Mouse (Mus musculus): ENCODE data around the gene Ptprn. TPM values are rescaled to one million over a fixed set of nuclear protein-coding genes. Genes with fewer than 3 reads are reported as not detected.
A peak's percentile ranks its signal among the peaks of the same experiment; 100 is the strongest.
"Not testable (repeated sequence)": the region's sequence is repeated elsewhere in the genome, so short reads cannot be mapped to it uniquely, and the experiment has no call there.

The Ptprn gene
- polyA plus RNA-seq, 1 experiment from 2014 or later: 0.45 TPM

- no peaks in the 10 kb centered on the region for H3K27me3 ChIP-seq
- H3K4me2 ChIP-seq: peak overlapping the region; percentile 28
- peaks cover 32% of the 10 kb centered on the region for H3K4me1 ChIP-seq (replicated peaks)
- H3K36me3 ChIP-seq: peaks cover 3% of the 10 kb centered on the region; the same call in 1 of the 2 replicates
- ATAC-seq (replicated peaks; ENCODE audit: insufficient number of reproducible peaks, insufficient read depth, low FRiP score, low read depth): no peak; the same call in 1 of the 2 replicates
- H3K9ac ChIP-seq: no peak overlapping the region
- H3K9me3 ChIP-seq (replicated peaks): no peaks in the 10 kb centered on the region
- H3K4me3 ChIP-seq: no peak overlapping the region
- WGBS: 1% methylated on average over 8 of the region's 8 CpGs
- H3K27ac ChIP-seq: 0 out of 2 replicates have a peak overlapping the region, but pooled peaks have one; percentile 5
Measured at GRCm38 (mm10) chr1:75234606-75235005, 29.7 kb downstream of the Ptprn start.

GRCm38 (mm10) chr1:75232489-75232888 is 31.8 kb downstream of the Ptprn start:
- H3K4me3 ChIP-seq; H3K27me3 ChIP-seq; H3K9ac ChIP-seq; H3K9me3 ChIP-seq (replicated peaks); ATAC-seq (replicated peaks; ENCODE audit: insufficient number of reproducible peaks, insufficient read depth, low FRiP score, low read depth); H3K36me3 ChIP-seq; H3K4me2 ChIP-seq; H3K27ac ChIP-seq: not testable (repeated sequence)
- WGBS: 61% methylated on average over 4 of the region's 4 CpGs
- H3K4me1 ChIP-seq (replicated peaks): peaks cover 22% of the 10 kb centered on the region

- no peak within 1 kb of the TSS for H3K27ac ChIP-seq
- no peaks in the 10 kb centered on the region for H3K9me3 ChIP-seq (replicated peaks)
- no peaks in the 10 kb centered on the region for H3K27me3 ChIP-seq
- H3K9ac ChIP-seq: no peak within 1 kb of the TSS
- H3K4me3 ChIP-seq: no peak within 1 kb of the TSS
- no peak within 1 kb of the TSS for H3K4me2 ChIP-seq
- WGBS: 68% methylated on average over 5 of the region's 5 CpGs
- H3K36me3 ChIP-seq: no peaks in the 10 kb centered on the region
- ATAC-seq (replicated peaks; ENCODE audit: insufficient number of reproducible peaks, insufficient read depth, low FRiP score, low read depth): no peak
- peaks cover 18% of the 10 kb centered on the region for H3K4me1 ChIP-seq (replicated peaks)
Measured at GRCm38 (mm10) chr1:75231664-75232152, 32.6 kb downstream of the Ptprn start, which contains the start of gene A630095N17Rik. Gene A630095N17Rik (minus strand): TSS chr1:75232102.

GRCm38 (mm10) chr1:75231224-75231623 is 33.1 kb downstream of the Ptprn start:
- no peaks in the 10 kb centered on the region for H3K9me3 ChIP-seq (replicated peaks)
- no peaks in the 10 kb centered on the region for H3K36me3 ChIP-seq
- H3K4me3 ChIP-seq: no peak overlapping the region
- H3K4me1 ChIP-seq (replicated peaks): peaks cover 18% of the 10 kb centered on the region
- ATAC-seq (replicated peaks; ENCODE audit: insufficient number of reproducible peaks, insufficient read depth, low FRiP score, low read depth): no peak
- no peak overlapping the region for H3K9ac ChIP-seq
- H3K4me2 ChIP-seq: no peak overlapping the region
- no peaks in the 10 kb centered on the region for H3K27me3 ChIP-seq
- no peak overlapping the region for H3K27ac ChIP-seq
- 67% methylated on average over 4 of the region's 4 CpGs for WGBS

- Histone ChIP-seq H3K9me3 (replicated peaks) (no peaks in the 10 kb centered on the region), H3K36me3 (no peaks in the 10 kb centered on the region), H3K27me3 (no peaks in the 10 kb centered on the region), H3K4me1 (replicated peaks) (peaks cover 18% of the 10 kb centered on the region), H3K27ac (no peak overlapping the region), H3K4me3 (no peak overlapping the region), H3K4me2 (no peak overlapping the region), H3K9ac (no peak overlapping the region)
- ATAC-seq (replicated peaks; ENCODE audit: insufficient number of reproducible peaks, insufficient read depth, low FRiP score, low read depth): no peak
- WGBS: 75% methylated on average over 7 of the region's 7 CpGs
Measured at GRCm38 (mm10) chr1:75230335-75230994, 33.8 kb downstream of the Ptprn start.

GRCm38 (mm10) chr1:75229158-75229557 is 35.1 kb downstream of the Ptprn start:
- no peak for ATAC-seq (replicated peaks; ENCODE audit: insufficient number of reproducible peaks, insufficient read depth, low FRiP score, low read depth)
- H3K4me1 ChIP-seq (replicated peaks): peaks cover 8% of the 10 kb centered on the region
- WGBS: 58% methylated on average over 4 of the region's 4 CpGs

GRCm38 (mm10) chr1:75227653-75228052 is 36.6 kb downstream of the Ptprn start:
- WGBS: 72% methylated on average over 1 of the region's 1 CpGs

More at GRCm38 (mm10) chr1:75229158-75229557, 35.1 kb downstream of the Ptprn start:
- H3K9ac ChIP-seq: no peak overlapping the region
- H3K36me3 ChIP-seq: no peaks in the 10 kb centered on the region
- no peak overlapping the region for H3K4me2 ChIP-seq
- H3K9me3 ChIP-seq (replicated peaks): no peaks in the 10 kb centered on the region
- no peak overlapping the region for H3K4me3 ChIP-seq
- H3K27me3 ChIP-seq: no peaks in the 10 kb centered on the region
- no peak overlapping the region for H3K27ac ChIP-seq

GRCm38 (mm10) chr1:75226138-75226537 is 38.2 kb downstream of the Ptprn start:
- no peaks in the 10 kb centered on the region for H3K9me3 ChIP-seq (replicated peaks)
- peaks cover 4% of the 10 kb centered on the region for H3K27me3 ChIP-seq

More at GRCm38 (mm10) chr1:75227653-75228052, 36.6 kb downstream of the Ptprn start:
- no peak overlapping the region for H3K4me3 ChIP-seq
- H3K27me3 ChIP-seq: no peaks in the 10 kb centered on the region
- no peaks in the 10 kb centered on the region for H3K9me3 ChIP-seq (replicated peaks)
- H3K4me2 ChIP-seq: no peak overlapping the region
- ATAC-seq (replicated peaks; ENCODE audit: insufficient number of reproducible peaks, insufficient read depth, low FRiP score, low read depth): no peak
- no peak overlapping the region for H3K27ac ChIP-seq
- peaks cover 8% of the 10 kb centered on the region for H3K4me1 ChIP-seq (replicated peaks)
- no peaks in the 10 kb centered on the region for H3K36me3 ChIP-seq
- no peak overlapping the region for H3K9ac ChIP-seq

GRCm38 (mm10) chr1:75225473-75225872 is 38.8 kb downstream of the Ptprn start:
- 31% methylated on average over 3 of the region's 3 CpGs for WGBS
- H3K27me3 ChIP-seq: peaks cover 10% of the 10 kb centered on the region

More at GRCm38 (mm10) chr1:75226138-75226537, 38.2 kb downstream of the Ptprn start:
- H3K36me3 ChIP-seq: no peaks in the 10 kb centered on the region
- no peak overlapping the region for H3K4me2 ChIP-seq
- no peak overlapping the region for H3K27ac ChIP-seq
- ATAC-seq (replicated peaks; ENCODE audit: insufficient number of reproducible peaks, insufficient read depth, low FRiP score, low read depth): no peak
- no peak overlapping the region for H3K4me3 ChIP-seq
- no peak overlapping the region for H3K9ac ChIP-seq
- WGBS: 47% methylated on average over 2 of the region's 2 CpGs
- H3K4me1 ChIP-seq (replicated peaks): peaks cover 8% of the 10 kb centered on the region

GRCm38 (mm10) chr1:75223532-75223931 is 40.8 kb downstream of the Ptprn start:
- 31% methylated on average over 6 of the region's 6 CpGs for WGBS
- Histone ChIP-seq H3K4me2 (no peak overlapping the region), H3K36me3 (no peaks in the 10 kb centered on the region), H3K4me1 (replicated peaks) (peaks cover 21% of the 10 kb centered on the region), H3K27ac (no peak overlapping the region), H3K27me3 (peaks cover 25% of the 10 kb centered on the region), H3K9me3 (replicated peaks) (no peaks in the 10 kb centered on the region), H3K4me3 (no peak overlapping the region), H3K9ac (no peak overlapping the region)
- no peak for ATAC-seq (replicated peaks; ENCODE audit: insufficient number of reproducible peaks, insufficient read depth, low FRiP score, low read depth)

More at GRCm38 (mm10) chr1:75225473-75225872, 38.8 kb downstream of the Ptprn start:
- Histone ChIP-seq H3K27ac (no peak overlapping the region), H3K9ac (no peak overlapping the region), H3K4me2 (no peak overlapping the region), H3K4me3 (no peak overlapping the region), H3K36me3 (no peaks in the 10 kb centered on the region), H3K4me1 (replicated peaks) (peaks cover 8% of the 10 kb centered on the region), H3K9me3 (replicated peaks) (no peaks in the 10 kb centered on the region)
- no peak for ATAC-seq (replicated peaks; ENCODE audit: insufficient number of reproducible peaks, insufficient read depth, low FRiP score, low read depth)

- Histone ChIP-seq H3K4me2 (no peak overlapping the region), H3K9me3 (replicated peaks) (no peaks in the 10 kb centered on the region), H3K4me3 (no peak overlapping the region), H3K9ac (no peak overlapping the region), H3K27ac (no peak overlapping the region), H3K27me3 (peaks cover 27% of the 10 kb centered on the region), H3K36me3 (no peaks in the 10 kb centered on the region), H3K4me1 (replicated peaks) (peaks cover 27% of the 10 kb centered on the region)
- no peak for ATAC-seq (replicated peaks; ENCODE audit: insufficient number of reproducible peaks, insufficient read depth, low FRiP score, low read depth)
- WGBS: 61% methylated on average over 6 of the region's 6 CpGs
Measured at GRCm38 (mm10) chr1:75222926-75223325, 41.4 kb downstream of the Ptprn start.

- Histone ChIP-seq H3K9me3 (replicated peaks) (no peaks in the 10 kb centered on the region), H3K4me1 (replicated peaks) (peaks cover 22% of the 10 kb centered on the region), H3K36me3 (no peaks in the 10 kb centered on the region), H3K27ac (no peak overlapping the region), H3K4me3 (no peak overlapping the region), H3K27me3 (peaks cover 31% of the 10 kb centered on the region), H3K4me2 (no peak overlapping the region), H3K9ac (no peak overlapping the region)
- ATAC-seq (replicated peaks; ENCODE audit: insufficient number of reproducible peaks, insufficient read depth, low FRiP score, low read depth): no peak
- WGBS: 70% methylated on average over 3 of the region's 3 CpGs
Measured at GRCm38 (mm10) chr1:75221538-75221937, 42.8 kb downstream of the Ptprn start.
